Mouse (Mus musculus): ENCODE results near the gene Pjvk. TPM values are rescaled to one million over a fixed set of nuclear protein-coding genes. Genes with fewer than 3 reads are reported as not detected.

Pjvk gene
- polyA plus RNA-seq, 1 experiment from 2014 or later, result 1.0 TPM

GRCm38 (mm10) chr2:76639637-76640036 is 8.6 kb upstream of the Pjvk start:
- ATAC-seq, result no peak

DNA sequence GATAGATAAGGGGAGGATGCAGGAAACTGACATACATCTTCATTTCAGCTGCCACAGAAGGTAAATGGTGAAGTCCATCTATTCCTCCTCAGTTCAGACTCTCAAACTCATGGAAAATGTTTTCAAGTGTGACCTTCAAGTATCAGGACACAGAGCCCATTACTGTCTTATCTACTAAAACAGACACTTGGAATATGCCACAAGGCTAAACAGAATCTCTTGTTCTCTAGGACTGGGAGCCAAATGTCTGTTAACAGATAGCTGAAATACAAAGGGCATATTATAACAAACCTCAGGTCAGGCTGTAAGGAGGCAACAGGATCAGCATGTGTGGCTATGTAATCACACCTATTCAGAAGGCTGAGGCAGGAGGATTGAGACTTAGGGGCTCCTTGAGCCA is 4.5 kb upstream of the Pjvk start:
- Histone ChIP-seq H3K4me1 (replicated peaks) (peaks cover 30% of the 10 kb centered on the region), H3K27me3 (no peaks in the 10 kb centered on the region), H3K4me2 (replicated peaks) (no peak overlapping the region), H3K9ac (replicated peaks) (no peak overlapping the region), H3K27ac (no peak overlapping the region), H3K36me3 (peaks cover 42% of the 10 kb centered on the region), H3K9me3 (no peaks in the 10 kb centered on the region), H3K4me3 (replicated peaks) (no peak overlapping the region)
- ATAC-seq, result no peak

More at GRCm38 (mm10) chr2:76639637-76640036, 8.6 kb upstream of the Pjvk start:
- 98% methylated on average over 2 of the region's 2 CpGs for WGBS
- Histone ChIP-seq H3K4me3 (replicated peaks) (no peak overlapping the region), H3K27ac (no peak overlapping the region), H3K9ac (replicated peaks) (no peak overlapping the region), H3K27me3 (no peaks in the 10 kb centered on the region), H3K36me3 (peaks cover 77% of the 10 kb centered on the region), H3K4me2 (replicated peaks) (no peak overlapping the region), H3K4me1 (replicated peaks) (0 out of 2 replicates have a peak, but pooled peaks cover 8% of the 10 kb centered on the region), H3K9me3 (no peaks in the 10 kb centered on the region)

DNA sequence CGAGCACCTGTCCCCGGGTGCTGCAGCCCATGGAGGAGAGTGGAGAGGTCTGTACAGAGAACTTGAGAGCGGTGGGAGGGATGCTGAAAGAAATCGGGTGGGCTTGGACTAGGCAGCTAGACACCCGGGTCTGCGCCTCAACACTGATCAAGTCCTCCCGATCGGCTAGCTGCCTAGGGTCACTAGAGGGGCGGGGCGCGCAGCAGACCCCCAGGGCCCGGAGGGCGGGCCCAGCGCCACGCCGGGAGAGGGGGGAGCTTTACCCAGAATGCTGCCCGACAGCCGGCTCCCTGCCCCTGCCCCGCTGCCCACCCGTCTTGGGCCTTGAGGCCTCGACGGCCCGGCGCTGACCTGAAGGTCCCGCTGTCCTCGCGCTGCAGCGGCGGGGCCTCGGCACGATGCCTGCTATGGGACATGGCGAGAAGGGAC is 821 bp upstream of the Pjvk start:
- Histone ChIP-seq H3K9me3 (no peaks in the 10 kb centered on the region), H3K9ac (replicated peaks) (peak overlapping the region; percentile 92), H3K27ac (peak overlapping the region; percentile 95), H3K36me3 (peaks cover 9% of the 10 kb centered on the region), H3K27me3 (no peaks in the 10 kb centered on the region), H3K4me1 (replicated peaks) (peaks cover 33% of the 10 kb centered on the region), H3K4me2 (replicated peaks) (peak overlapping the region; percentile 83), H3K4me3 (replicated peaks) (peak overlapping the region; percentile 79)
- under 1% methylated on average over 30 of the region's 32 CpGs for WGBS
- no peak; the same call in 1 of the 2 replicates for ATAC-seq

GRCm38 (mm10) chr2:76648666-76649141 is 428 bp downstream of the Pjvk start:
- peak; percentile 49 for ATAC-seq
- Histone ChIP-seq H3K27me3 (no peaks in the 10 kb centered on the region), H3K9me3 (no peaks in the 10 kb centered on the region), H3K9ac (replicated peaks) (peak overlapping the region; percentile 71), H3K27ac (peak overlapping the region; percentile 95), H3K4me3 (replicated peaks) (peak overlapping the region; percentile 79), H3K36me3 (peaks cover 4% of the 10 kb centered on the region; the same call in 1 of the 2 replicates), H3K4me2 (replicated peaks) (peak overlapping the region; percentile 83), H3K4me1 (replicated peaks) (peaks cover 33% of the 10 kb centered on the region)
- WGBS, result 25% methylated on average over 13 of the region's 13 CpGs

- no peak overlapping the region for H3K4me3 ChIP-seq (replicated peaks)
- no peaks in the 10 kb centered on the region for H3K36me3 ChIP-seq
- H3K4me2 ChIP-seq (replicated peaks), result no peak overlapping the region
- WGBS, result 97% methylated on average over 4 of the region's 4 CpGs
- no peaks in the 10 kb centered on the region for H3K9me3 ChIP-seq
- no peak overlapping the region for H3K9ac ChIP-seq (replicated peaks)
- H3K4me1 ChIP-seq (replicated peaks), result peaks cover 6% of the 10 kb centered on the region; the same call in 1 of the 2 replicates
- no peak for ATAC-seq
- no peaks in the 10 kb centered on the region for H3K27me3 ChIP-seq
- no peak overlapping the region for H3K27ac ChIP-seq
Observed at GRCm38 (mm10) chr2:76653070-76653469, 4.8 kb downstream of the Pjvk start.

GRCm38 (mm10) chr2:76654646-76655045 is 6.4 kb downstream of the Pjvk start:
- ATAC-seq, result no peak
- H3K4me3 ChIP-seq (replicated peaks), result no peak overlapping the region
- H3K27ac ChIP-seq, result no peak overlapping the region
- no peak overlapping the region for H3K9ac ChIP-seq (replicated peaks)
- no peaks in the 10 kb centered on the region for H3K4me1 ChIP-seq (replicated peaks)
- no peak overlapping the region for H3K4me2 ChIP-seq (replicated peaks)
- no peaks in the 10 kb centered on the region for H3K9me3 ChIP-seq
- WGBS, result 79% methylated on average over 5 of the region's 5 CpGs
- H3K27me3 ChIP-seq, result no peaks in the 10 kb centered on the region
- no peaks in the 10 kb centered on the region for H3K36me3 ChIP-seq

DNA sequence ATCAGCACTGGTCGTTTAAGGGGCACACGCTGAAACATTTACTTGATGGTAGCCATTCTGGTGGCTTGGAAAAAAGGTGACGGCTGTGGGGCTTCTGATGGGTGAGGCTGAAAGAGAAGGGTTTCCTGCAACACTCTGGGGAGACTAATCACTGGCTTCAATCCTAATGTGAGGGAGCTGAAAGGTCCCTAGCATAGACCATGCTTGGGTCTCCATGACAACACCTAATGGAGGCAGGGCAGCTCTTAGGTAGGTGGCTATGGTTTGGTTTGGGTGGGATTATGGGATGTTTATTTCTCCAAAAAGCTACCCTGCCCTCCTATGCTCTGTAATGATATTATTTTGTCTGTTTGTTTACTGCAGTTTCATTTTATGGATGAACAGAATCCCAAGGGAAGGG is 7.2 kb downstream of the Pjvk start:
- no peak for ATAC-seq
- no peaks in the 10 kb centered on the region for H3K36me3 ChIP-seq
- no peak overlapping the region for H3K27ac ChIP-seq
- H3K4me2 ChIP-seq (replicated peaks), result no peak overlapping the region
- H3K4me3 ChIP-seq (replicated peaks), result no peak overlapping the region
- no peak overlapping the region for H3K9ac ChIP-seq (replicated peaks)
- no peaks in the 10 kb centered on the region for H3K27me3 ChIP-seq
- 78% methylated on average over 3 of the region's 3 CpGs for WGBS
- no peaks in the 10 kb centered on the region for H3K9me3 ChIP-seq
- no peaks in the 10 kb centered on the region for H3K4me1 ChIP-seq (replicated peaks)

- WGBS, result 6% methylated on average over 1 of the region's 1 CpGs
- H3K36me3 ChIP-seq, result no peaks in the 10 kb centered on the region
- no peak overlapping the region for H3K4me2 ChIP-seq (replicated peaks)
- H3K4me3 ChIP-seq (replicated peaks), result no peak overlapping the region
- no peak overlapping the region for H3K9ac ChIP-seq (replicated peaks)
- no peaks in the 10 kb centered on the region for H3K4me1 ChIP-seq (replicated peaks)
- H3K27me3 ChIP-seq, result no peaks in the 10 kb centered on the region
- ATAC-seq, result no peak
- H3K9me3 ChIP-seq, result no peaks in the 10 kb centered on the region
- no peak overlapping the region for H3K27ac ChIP-seq
Observed at GRCm38 (mm10) chr2:76655982-76656381, 7.7 kb downstream of the Pjvk start.

DNA sequence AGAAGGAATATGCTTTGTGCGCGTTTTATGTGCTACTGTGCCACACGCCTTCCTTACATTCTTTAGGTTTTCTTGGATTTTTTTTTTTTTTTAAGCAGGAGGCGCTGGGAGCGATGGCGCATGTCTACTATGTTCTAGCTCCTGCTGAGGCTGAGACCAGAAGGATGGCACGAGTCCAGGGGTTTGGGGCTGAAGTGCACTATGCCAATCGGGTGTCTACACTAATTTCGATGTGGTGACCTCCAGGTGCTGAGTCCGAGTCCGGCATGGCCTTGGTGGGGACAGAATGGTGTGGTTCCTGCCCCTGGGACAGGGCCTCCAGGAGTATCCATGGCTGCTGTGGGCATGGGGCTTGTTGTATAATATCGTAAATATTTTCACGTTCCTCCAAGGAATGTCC is 10.3 kb downstream of the Pjvk start:
- 84% methylated on average over 13 of the region's 13 CpGs for WGBS
- Histone ChIP-seq H3K9me3 (no peaks in the 10 kb centered on the region), H3K4me1 (replicated peaks) (no peaks in the 10 kb centered on the region), H3K27me3 (no peaks in the 10 kb centered on the region), H3K4me2 (replicated peaks) (no peak overlapping the region), H3K27ac (no peak overlapping the region), H3K36me3 (peaks cover 15% of the 10 kb centered on the region), H3K9ac (replicated peaks) (no peak overlapping the region), H3K4me3 (replicated peaks) (no peak overlapping the region)
- no peak for ATAC-seq

DNA sequence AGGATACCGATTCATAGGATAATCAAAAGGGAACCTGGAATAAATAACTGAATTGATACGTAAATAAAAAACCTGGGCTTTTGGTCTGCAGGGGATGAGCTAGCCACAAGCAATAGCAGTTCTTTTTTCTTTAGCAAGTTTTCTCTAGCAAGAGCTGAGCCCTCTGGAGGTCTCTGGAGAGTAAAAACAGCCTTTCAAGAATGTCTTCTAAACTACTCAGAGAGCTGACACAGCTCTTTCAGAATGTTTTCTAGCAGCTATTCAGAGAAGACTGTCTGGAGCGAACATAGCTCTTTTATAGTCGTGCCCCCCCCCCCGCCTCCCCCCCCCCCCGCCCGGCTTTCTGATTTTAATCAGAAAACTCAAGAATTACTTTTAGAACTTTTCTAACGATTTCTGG is 11.1 kb downstream of the Pjvk start:
- no peak for ATAC-seq
- Histone ChIP-seq H3K27me3 (no peaks in the 10 kb centered on the region), H3K27ac (no peak overlapping the region), H3K36me3 (peaks cover 23% of the 10 kb centered on the region), H3K9ac (replicated peaks) (no peak overlapping the region), H3K4me1 (replicated peaks) (no peaks in the 10 kb centered on the region), H3K4me2 (replicated peaks) (no peak overlapping the region), H3K9me3 (no peaks in the 10 kb centered on the region), H3K4me3 (replicated peaks) (no peak overlapping the region)
- 52% methylated on average over 6 of the region's 8 CpGs for WGBS

DNA sequence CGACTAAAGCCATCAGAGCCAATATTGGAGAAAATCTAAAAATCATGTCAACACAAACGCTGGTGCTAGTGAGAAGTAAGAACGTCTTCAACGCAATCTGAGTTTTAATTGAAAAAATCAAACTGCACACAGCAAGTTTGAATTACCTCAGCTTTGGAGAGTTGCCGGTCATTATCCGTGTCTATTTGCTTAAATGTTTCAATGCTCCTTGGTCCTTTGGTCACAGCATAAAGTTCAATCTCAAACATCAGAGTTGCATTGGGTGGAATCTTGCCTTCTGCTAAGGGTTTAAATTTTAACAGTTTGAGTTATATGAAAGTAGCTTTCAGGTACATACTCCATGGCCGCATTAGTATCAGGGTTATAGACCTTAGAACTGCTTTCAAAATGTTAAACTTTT is 17.3 kb downstream of the Pjvk start:
- ATAC-seq, result no peak
- 0 out of 2 replicates have a peak, but pooled peaks cover 2% of the 10 kb centered on the region for H3K4me1 ChIP-seq (replicated peaks)
- H3K9me3 ChIP-seq, result no peaks in the 10 kb centered on the region
- H3K4me2 ChIP-seq (replicated peaks), result no peak overlapping the region
- no peak overlapping the region for H3K4me3 ChIP-seq (replicated peaks)
- peaks cover 30% of the 10 kb centered on the region for H3K36me3 ChIP-seq
- no peaks in the 10 kb centered on the region for H3K27me3 ChIP-seq
- WGBS, result 96% methylated on average over 7 of the region's 7 CpGs
- H3K27ac ChIP-seq, result no peak overlapping the region
- H3K9ac ChIP-seq (replicated peaks), result no peak overlapping the region

DNA sequence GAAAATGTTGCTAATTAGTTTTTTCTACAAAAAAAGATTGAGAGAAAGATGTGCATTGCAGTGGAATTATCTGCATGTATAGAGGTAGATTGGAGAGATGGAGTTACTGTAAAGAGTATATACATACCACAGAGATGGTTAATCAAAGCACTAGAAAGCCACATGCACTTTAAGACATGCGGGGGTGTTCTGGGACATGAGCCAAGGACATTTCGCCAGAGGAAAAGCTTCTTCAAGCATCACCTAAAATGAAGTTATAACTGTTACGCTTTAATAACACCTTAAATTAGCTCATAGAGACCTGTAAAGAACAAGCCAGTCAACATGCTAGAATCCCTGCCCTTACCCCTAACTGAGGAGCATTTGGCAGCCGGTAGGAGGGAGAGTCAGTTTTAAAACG is 18.9 kb downstream of the Pjvk start:
- Histone ChIP-seq H3K4me1 (replicated peaks) (peaks cover 10% of the 10 kb centered on the region), H3K4me3 (replicated peaks) (no peak overlapping the region), H3K9ac (replicated peaks) (no peak overlapping the region), H3K9me3 (no peaks in the 10 kb centered on the region), H3K27me3 (no peaks in the 10 kb centered on the region), H3K36me3 (peaks cover 24% of the 10 kb centered on the region), H3K4me2 (replicated peaks) (no peak overlapping the region), H3K27ac (no peak overlapping the region)
- WGBS, result 85% methylated on average over 5 of the region's 5 CpGs
- no peak for ATAC-seq

GRCm38 (mm10) chr2:76671641-76672040 is 23.4 kb downstream of the Pjvk start:
- peak overlapping the region; percentile 46 for H3K4me3 ChIP-seq (replicated peaks)
- no peak for ATAC-seq
- H3K27me3 ChIP-seq, result no peaks in the 10 kb centered on the region
- peak overlapping the region; percentile 65 for H3K4me2 ChIP-seq (replicated peaks)
- no peaks in the 10 kb centered on the region for H3K36me3 ChIP-seq
- peaks cover 22% of the 10 kb centered on the region for H3K4me1 ChIP-seq (replicated peaks)
- no peak overlapping the region for H3K27ac ChIP-seq
- WGBS, result 86% methylated on average over 6 of the region's 6 CpGs
- no peaks in the 10 kb centered on the region for H3K9me3 ChIP-seq
- H3K9ac ChIP-seq (replicated peaks), result peak overlapping the region; percentile 65

All from midbrain, embryonic 13.5 days (tissue).